Mouse (Mus musculus) lung, postnatal 0 days (tissue): Measurements from ENCODE around the gene Syngr2. TPM values are rescaled to one million over a fixed set of nuclear protein-coding genes. Genes with fewer than 3 reads are reported as not detected.

Source experiments
- ATAC-seq: fragments of 200-750 bp; cut with Nextera tagmentation; 2 replicates; pipeline ENCODE4 v1.8.0; 2017; ENCODE audit warnings: moderate library complexity
- DNase-seq: peaks from one replicate; pipeline ENCODE4 v3.0.0-alpha.2; 2016; ENCODE audit warnings: low spot score
- H3K27ac ChIP-seq: fragments of 300-500 bp; sonication (generic); 2 replicates; pipeline ENCODE4 v1.5.1; 2014; ENCODE audit warnings: antibody characterized with exemption, mild to moderate bottlenecking, low read length, mixed read lengths
- H3K27me3 ChIP-seq: fragments of 300-500 bp; sonication (generic); replicated peaks from 2 replicates; pipeline ENCODE4 v1.6.1; 2014; ENCODE audit warnings: low read length, mixed read lengths; ENCODE audit not compliant: insufficient read depth
- H3K36me3 ChIP-seq: fragments of 300-500 bp; sonication (generic); 2 replicates; pipeline ENCODE4 v1.6.1; 2014; ENCODE audit warnings: low read length, mixed read lengths; ENCODE audit not compliant: insufficient read depth
- H3K4me1 ChIP-seq: fragments of 300-500 bp; sonication (generic); 2 replicates; pipeline ENCODE4 v1.6.1; 2014; ENCODE audit warnings: antibody characterized with exemption, low read depth, low read length, mixed read lengths; ENCODE audit not compliant: insufficient read depth
- H3K4me2 ChIP-seq: fragments of 300-500 bp; sonication (generic); replicated peaks from 2 replicates; pipeline ENCODE4 v1.6.1; 2014; ENCODE audit warnings: low read depth, mild to moderate bottlenecking, low read length, moderate library complexity, mixed read lengths
- H3K4me3 ChIP-seq: fragments of 300-500 bp; sonication (generic); 2 replicates; pipeline ENCODE4 v1.5.1; 2014; ENCODE audit warnings: low read depth, low read length
- H3K9ac ChIP-seq: fragments of 300-500 bp; sonication (generic); replicated peaks from 2 replicates; pipeline ENCODE4 v1.6.1; 2014; ENCODE audit warnings: low read depth, mild to moderate bottlenecking
- H3K9me3 ChIP-seq: fragments of 300-500 bp; sonication (generic); 2 replicates; pipeline ENCODE4 v1.6.1; 2016; ENCODE audit warnings: low read length, mixed read lengths
- CTCF ChIP-seq: IDR thresholded peaks from 2 replicates; pipeline ENCODE4 v1.5.1; 2016; ENCODE audit warnings: antibody characterized with exemption, mild to moderate bottlenecking
- EP300 ChIP-seq: IDR thresholded peaks from 2 replicates; pipeline ENCODE4 v1.6.1; 2016; ENCODE audit warnings: antibody characterized with exemption, mild to moderate bottlenecking, control low read depth
- WGBS: fragments of 180-500 bp; shearing (Covaris S2); extraction: QIAGEN DNeasy Blood & Tissue Kit; methylation state at CpG from one replicate; pipeline ENCODE4 v1.1.7; 2014; 5-methylcytosine and 5-hydroxymethylcytosine counted together
- polyA plus RNA-seq: library from polyadenylated mRNA; unstranded; fragments of >200 nt; fragmentation: Nextera tagmentation; extraction: Ambion mirVana; gene quantifications from 2 replicates; pipeline ENCODE4 v1.2.1, GENCODE M21; 2015

Syngr2 gene
- polyA plus RNA-seq, 1 experiment from 2014 or later = 108 TPM

DNA sequence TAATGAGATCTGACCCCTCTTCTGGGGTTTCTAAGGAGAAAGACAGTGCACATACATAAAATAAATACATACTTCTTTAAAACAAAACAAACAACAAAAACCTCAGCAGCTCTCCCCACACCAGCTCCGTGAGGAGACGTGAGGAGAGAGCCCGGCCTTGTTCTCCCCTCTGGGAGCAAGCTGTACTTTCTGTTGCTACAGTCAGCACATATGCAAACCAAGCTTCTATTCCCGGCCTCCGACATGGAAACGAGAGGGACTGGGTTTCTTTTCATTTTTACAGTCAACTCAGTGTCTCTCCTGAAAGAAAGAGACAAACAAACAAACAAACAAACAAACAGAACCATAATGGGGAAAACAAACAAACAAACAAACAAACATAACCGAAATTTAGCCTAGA lies 9.4 kb upstream of the Syngr2 start:
- Histone ChIP-seq H3K27ac (no peak overlapping the region), H3K4me2 (no peak overlapping the region), H3K9me3 (no peaks in the 10 kb centered on the region), H3K4me3 (no peak overlapping the region), H3K27me3 (no peaks in the 10 kb centered on the region), H3K36me3 (no peaks in the 10 kb centered on the region), H3K4me1 (no peaks in the 10 kb centered on the region), H3K9ac (no peak overlapping the region)
- WGBS = 79% methylated on average over 7 of the region's 7 CpGs
- ATAC-seq = no peak
- TF ChIP-seq CTCF (no peak), EP300 (no peak)
- no peak for DNase-seq

DNA sequence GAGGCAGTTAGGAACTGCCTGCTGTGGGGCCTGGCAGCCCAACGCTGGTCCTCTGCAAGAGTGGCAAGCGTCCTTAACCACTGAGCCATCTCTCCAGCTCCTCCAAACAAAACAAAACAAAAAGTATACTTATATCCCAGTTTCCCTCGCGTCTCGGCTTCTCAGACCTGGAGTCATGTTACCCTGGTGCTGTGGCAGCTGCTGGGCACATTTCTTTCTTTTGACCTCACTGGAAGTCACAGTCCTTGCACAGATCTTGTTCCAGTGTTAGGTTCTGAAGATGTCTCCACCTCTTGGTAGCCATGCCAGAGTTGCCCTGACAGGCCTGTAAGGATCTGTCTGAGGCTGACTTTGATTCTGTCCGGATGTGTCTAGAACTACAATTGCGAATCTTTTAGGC lies 7.8 kb upstream of the Syngr2 start:
- H3K27ac ChIP-seq = no peak overlapping the region
- no peaks in the 10 kb centered on the region for H3K36me3 ChIP-seq
- no peak overlapping the region for H3K4me2 ChIP-seq
- 63% methylated on average over 7 of the region's 7 CpGs for WGBS
- DNase-seq (no peak), ATAC-seq (no peak)
- no peaks in the 10 kb centered on the region for H3K9me3 ChIP-seq
- no peaks in the 10 kb centered on the region for H3K27me3 ChIP-seq
- TF ChIP-seq EP300 = no peak
- no peak for TF ChIP-seq CTCF
- no peak overlapping the region for H3K9ac ChIP-seq
- H3K4me3 ChIP-seq = no peak overlapping the region
- no peaks in the 10 kb centered on the region for H3K4me1 ChIP-seq

DNA sequence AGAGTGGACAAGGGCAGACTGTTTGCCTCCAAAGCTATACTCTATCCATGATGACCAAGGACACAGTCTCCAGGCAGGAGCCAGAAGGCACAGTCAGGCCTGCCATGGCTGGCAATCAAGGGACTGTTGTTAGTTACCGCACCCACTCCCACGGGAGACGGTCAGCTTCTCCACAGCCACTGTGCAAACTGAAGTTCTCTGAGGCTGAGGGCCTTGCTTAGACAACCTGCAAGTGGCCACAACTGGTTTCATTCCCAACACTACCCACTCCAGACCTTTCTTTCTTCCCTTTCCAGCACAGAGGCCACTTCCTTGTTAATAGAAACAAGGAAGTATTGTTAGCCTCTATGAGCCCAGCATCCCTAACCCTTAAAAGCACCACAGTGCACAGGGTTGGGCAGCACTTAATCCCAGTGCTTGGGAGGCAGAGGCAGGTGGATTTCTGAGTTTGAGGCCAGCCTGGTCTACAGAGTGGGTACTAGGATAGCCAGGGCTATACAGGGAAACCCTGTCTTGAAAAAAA lies 6.2 kb upstream of the Syngr2 start:
- H3K9ac ChIP-seq = no peak overlapping the region
- no peak overlapping the region for H3K4me3 ChIP-seq
- H3K9me3 ChIP-seq = no peaks in the 10 kb centered on the region
- DNase-seq (no peak), ATAC-seq (no peak)
- TF ChIP-seq EP300 (no peak), CTCF (no peak)
- 72% methylated on average over 3 of the region's 3 CpGs for WGBS
- no peak overlapping the region for H3K27ac ChIP-seq
- no peaks in the 10 kb centered on the region for H3K27me3 ChIP-seq
- H3K36me3 ChIP-seq = no peaks in the 10 kb centered on the region
- no peaks in the 10 kb centered on the region for H3K4me1 ChIP-seq
- H3K4me2 ChIP-seq = no peak overlapping the region

DNA sequence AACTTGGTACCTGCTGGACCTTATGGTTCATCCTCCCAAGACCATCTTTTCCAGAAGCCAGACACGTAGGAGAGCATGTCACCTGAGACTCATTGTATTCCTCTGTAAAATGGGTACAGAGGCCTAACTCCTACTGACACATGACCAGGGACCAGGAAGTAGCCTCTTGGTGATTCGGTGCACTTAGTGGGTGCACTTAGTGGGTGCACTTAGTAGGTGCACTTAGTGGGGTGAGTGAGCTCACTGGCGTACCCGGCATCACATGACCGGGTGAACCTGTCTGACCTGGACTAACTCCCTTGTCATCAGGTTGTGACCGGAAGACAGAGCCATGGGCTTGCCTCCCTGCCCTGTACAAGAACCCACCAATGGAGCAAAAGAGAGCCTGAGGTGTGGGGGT lies 2.7 kb upstream of the Syngr2 start:
- Histone ChIP-seq H3K27ac (no peak overlapping the region), H3K9me3 (no peaks in the 10 kb centered on the region), H3K36me3 (no peaks in the 10 kb centered on the region), H3K4me3 (no peak overlapping the region), H3K9ac (no peak overlapping the region), H3K4me2 (no peak overlapping the region), H3K4me1 (peaks cover 8% of the 10 kb centered on the region; the same call in 1 of the 2 replicates), H3K27me3 (no peaks in the 10 kb centered on the region)
- WGBS = 90% methylated on average over 6 of the region's 6 CpGs
- TF ChIP-seq EP300 (no peak), CTCF (no peak)
- ATAC-seq = no peak
- no peak for DNase-seq

DNA sequence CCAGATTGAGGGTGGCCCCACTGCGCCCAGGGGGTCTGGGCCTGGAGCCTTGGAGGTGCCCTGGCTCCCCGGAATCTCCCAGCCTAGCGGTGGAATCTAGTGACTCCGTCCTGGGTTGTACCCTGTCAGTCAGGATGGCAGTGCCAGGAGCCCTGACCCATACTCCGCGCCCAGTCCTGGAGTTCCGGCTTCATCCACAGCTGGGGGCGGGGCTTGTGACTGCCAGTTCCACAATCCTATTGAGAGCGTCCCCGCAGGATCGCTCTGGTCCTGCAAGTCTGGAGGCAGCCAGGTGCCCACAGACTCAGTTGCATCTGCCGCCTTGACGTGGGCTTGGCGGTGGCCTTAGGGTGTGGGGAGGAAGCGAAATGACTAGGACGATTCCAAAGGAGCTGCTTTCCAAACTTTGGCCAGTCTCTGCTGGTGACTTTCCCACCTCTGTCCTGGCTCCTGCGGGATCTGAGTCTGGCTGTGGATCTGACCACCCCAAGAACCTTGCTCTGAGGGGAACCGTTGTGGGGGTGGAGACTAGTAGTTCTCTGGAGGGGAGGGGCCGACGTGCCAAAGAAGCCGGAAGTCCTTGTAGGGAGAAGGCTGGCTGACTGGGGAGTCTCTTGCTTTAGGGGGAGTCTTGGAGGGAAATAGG lies 1.1 kb downstream of the Syngr2 start:
- peak overlapping the region; percentile 96 for H3K4me3 ChIP-seq
- DNase-seq = peak; percentile 96
- TF ChIP-seq EP300 (no peak), CTCF (peak; percentile 79)
- peak overlapping the region; percentile 77 for H3K9ac ChIP-seq
- WGBS = under 1% methylated on average over 21 of the region's 21 CpGs
- ATAC-seq = peak; percentile 93
- peak overlapping the region; percentile 81 for H3K27ac ChIP-seq
- H3K36me3 ChIP-seq = 0 out of 2 replicates have a peak, but pooled peaks cover 4% of the 10 kb centered on the region
- H3K27me3 ChIP-seq = no peaks in the 10 kb centered on the region
- H3K4me2 ChIP-seq = peak overlapping the region; percentile 98
- H3K4me1 ChIP-seq = peaks cover 13% of the 10 kb centered on the region; the same call in 1 of the 2 replicates
- no peaks in the 10 kb centered on the region for H3K9me3 ChIP-seq

DNA sequence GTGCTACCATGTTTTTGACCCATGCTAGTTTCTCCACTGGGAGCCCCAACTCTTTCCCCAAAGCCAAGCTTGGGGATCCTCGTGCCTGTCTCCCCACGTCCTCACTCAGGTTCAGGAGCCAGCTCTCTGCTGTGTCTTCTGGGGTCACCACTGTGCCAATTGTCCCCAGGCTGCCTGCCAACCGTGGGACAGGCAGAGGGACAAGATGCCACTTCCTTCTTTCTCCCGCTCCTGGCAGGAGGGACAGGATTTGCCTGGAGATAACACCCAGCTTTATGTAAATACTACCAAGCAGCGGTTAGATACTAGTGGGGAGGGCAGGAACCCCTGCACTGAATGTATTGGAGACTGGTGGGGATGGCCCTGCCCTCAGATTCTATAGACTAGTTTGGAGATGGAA lies 4.4 kb downstream of the Syngr2 start:
- H3K9ac ChIP-seq = no peak overlapping the region

More for the DNA sequence above, 4.4 kb downstream of the Syngr2 start:
- Histone ChIP-seq H3K4me3 (no peak overlapping the region), H3K9me3 (no peaks in the 10 kb centered on the region), H3K4me1 (peaks cover 13% of the 10 kb centered on the region; the same call in 1 of the 2 replicates), H3K27ac (no peak overlapping the region; the same call in 1 of the 2 replicates), H3K27me3 (no peaks in the 10 kb centered on the region), H3K4me2 (no peak overlapping the region), H3K36me3 (0 out of 2 replicates have a peak, but pooled peaks cover 4% of the 10 kb centered on the region)
- ATAC-seq (no peak), DNase-seq (no peak)
- TF ChIP-seq EP300 = no peak; the same call in 1 of the 2 replicates
- TF ChIP-seq CTCF = no peak
- WGBS = 40% methylated on average over 5 of the region's 5 CpGs
